ENCODE assay signal across 8 mouse cellular contexts in genomic region chr13:89741766-89742685, GRCm38 (mm10). TPM values are rescaled to one million over a fixed set of nuclear protein-coding genes. Genes with fewer than 3 reads are reported as not detected.
DNase-seq lines count a peak whose midpoint lies in the region; ATAC-seq and TF ChIP-seq lines count a peak whose summit lies in the region.

TSS of gene Vcan (minus strand) at chr13:89742509.

- H3K9ac ChIP-seq in forebrain, embryonic 13.5 days, result peak within 1 kb of the TSS; percentile 81
- H3K9ac ChIP-seq in heart, postnatal 0 days (replicated peaks; ENCODE audit: low read depth, low read length), result peak within 1 kb of the TSS; percentile 49

- peak within 1 kb of the TSS; percentile 83 for H3K4me3 ChIP-seq in E14TG2a.4 (replicated peaks; ENCODE audit: low read length)
- H3K4me3 ChIP-seq in forebrain, embryonic 13.5 days, result peak within 1 kb of the TSS; percentile 70
- peak within 1 kb of the TSS; percentile 66 for H3K4me3 ChIP-seq in heart, postnatal 0 days (ENCODE audit: low read depth, low read length)

- H3K27me3 ChIP-seq in E14TG2a.4 (ENCODE audit: insufficient read depth, low read length), result peaks cover 16% of the 10 kb centered on the region
- no peaks in the 10 kb centered on the region for H3K27me3 ChIP-seq in forebrain, embryonic 13.5 days
- H3K27me3 ChIP-seq in heart, postnatal 0 days (ENCODE audit: control insufficient read depth, insufficient read depth, low read length), result no peaks in the 10 kb centered on the region

- H3K9me3 ChIP-seq in E14TG2a.4 (ENCODE audit: low read length), result no peaks in the 10 kb centered on the region
- H3K9me3 ChIP-seq in forebrain, embryonic 13.5 days (replicated peaks), result no peaks in the 10 kb centered on the region
- H3K9me3 ChIP-seq in heart, postnatal 0 days (replicated peaks; ENCODE audit: control insufficient read depth, low read length), result no peaks in the 10 kb centered on the region

- peak; percentile 7 for DNase-seq in adrenal gland, postnatal 25 days
- peak; percentile 55 for DNase-seq in heart, postnatal 0 days (ENCODE audit: low spot score)
- DNase-seq in layer of hippocampus, postnatal 10 days (ENCODE audit: low spot score in 2 of 2), result peak; percentile 38 to 50
- DNase-seq in lung, postnatal 14 days, result peak; percentile 11
- peak; percentile 66 for DNase-seq in retina, postnatal 1 day
- DNase-seq in natural killer cell, adult 2 months (ENCODE audit: low spot score in 2 of 2), result no peak

- peak within 1 kb of the TSS; percentile 70 for H3K4me2 ChIP-seq in forebrain, embryonic 13.5 days
- H3K4me2 ChIP-seq in heart, postnatal 0 days (ENCODE audit: low read depth, low read length), result peak within 1 kb of the TSS; percentile 88

- TF ChIP-seq EP300 in heart, postnatal 0 days (IDR thresholded peaks at IDR 0.05; ENCODE audit: low read depth), result no peak

- no peaks in the 10 kb centered on the region for H3K36me3 ChIP-seq in E14TG2a.4 (ENCODE audit: insufficient read depth, low read length)
- no peaks in the 10 kb centered on the region for H3K36me3 ChIP-seq in forebrain, embryonic 13.5 days (ENCODE audit: poor library complexity, severe bottlenecking)
- no peaks in the 10 kb centered on the region for H3K36me3 ChIP-seq in heart, postnatal 0 days (replicated peaks; ENCODE audit: control insufficient read depth, insufficient read depth, low read length)

- TF ChIP-seq CTCF in E14TG2a.4 (conservative IDR thresholded peaks at IDR 0.05; ENCODE audit: low read length), result no peak
- TF ChIP-seq CTCF in heart, postnatal 0 days (IDR thresholded peaks at IDR 0.05; ENCODE audit: low read depth), result no peak

- peak; percentile 66 for ATAC-seq in forebrain, embryonic 13.5 days
- peak; percentile 27 for ATAC-seq in heart, postnatal 0 days (ENCODE audit: insufficient read depth, low read depth)

- peaks cover 65% of the 10 kb centered on the region for H3K4me1 ChIP-seq in E14TG2a.4 (replicated peaks; ENCODE audit: low read depth, low read length)
- peaks cover 25% of the 10 kb centered on the region for H3K4me1 ChIP-seq in forebrain, embryonic 13.5 days
- peaks cover 10% of the 10 kb centered on the region for H3K4me1 ChIP-seq in heart, postnatal 0 days (ENCODE audit: control insufficient read depth, insufficient read depth)

- WGBS in forebrain, embryonic 13.5 days, result under 1% methylated on average over 40 of the region's 40 CpGs
- WGBS in heart, postnatal 0 days, result under 1% methylated on average over 40 of the region's 40 CpGs

- peak within 1 kb of the TSS; percentile 92 for H3K27ac ChIP-seq in forebrain, embryonic 13.5 days
- H3K27ac ChIP-seq in heart, postnatal 0 days (ENCODE audit: low read depth), result peak within 1 kb of the TSS; percentile 87

RNA-seq across cellular contexts. Expression of gene Vcan, which starts in this region (rescaled TPM):
- 2.3 and 3.0 TPM in 2 replicates for total RNA-seq in adrenal gland, postnatal 25 days (2021)
- polyA plus RNA-seq in forebrain, embryonic 13.5 days (2015; fragmentation: Nextera tagmentation; extraction: Ambion mirVana), result 53.8 and 59.9 TPM in 2 replicates
- 41.4 and 59.6 TPM in 2 replicates for total RNA-seq in heart, postnatal 0 days (2014; rRNA removed; ENCODE audit: low replicate concordance)
- polyA plus RNA-seq in heart, postnatal 0 days (2015; fragmentation: Nextera tagmentation; extraction: Ambion mirVana), result 14.6 and 14.7 TPM in 2 replicates
- total RNA-seq in layer of hippocampus, postnatal 10 days (2021), result 10 to 100 TPM; 37.3 to 38.7 TPM

Comparison
In these comparisons a context has a peak if more than half of its experiments do, and no peak if none do; other contexts are left out.
1. DNase-seq: peak in adrenal gland, postnatal 25 days (single experiment), heart, postnatal 0 days (single experiment), layer of hippocampus, postnatal 10 days (2 of 2), lung, postnatal 14 days (single experiment) and retina, postnatal 1 day (single experiment); none in natural killer cell, adult 2 months (0 of 2).
2. Peak in every context shown above with its lines, with median percentiles within 50 percentile points of each other: H3K4me3 ChIP-seq.